Mouse (Mus musculus): Measurements from ENCODE around the gene Gm45062.
A peak's percentile ranks its signal among the peaks of the same experiment; 100 is the strongest.

Gene Gm45062

GRCm38 (mm10) chr6:8259004-8259666 is at the start of gene Gm45062, which contains the start of the genes Rpa3 and Umad1:
Gene Gm45062, plus strand, starts transcription at chr6:8259450.
Gene Rpa3, minus strand, starts transcription at chr6:8259173.
Gene Umad1, plus strand, starts transcription at chr6:8259288.
- peak; percentile 76 for DNase-seq (ENCODE audit: extremely low read depth, low read depth, low spot score)

- no peak for DNase-seq (ENCODE audit: extremely low read depth, low read depth, low spot score)
Measured at GRCm38 (mm10) chr6:8209866-8210186, 49.4 kb upstream of the Gm45062 start.

DNA sequence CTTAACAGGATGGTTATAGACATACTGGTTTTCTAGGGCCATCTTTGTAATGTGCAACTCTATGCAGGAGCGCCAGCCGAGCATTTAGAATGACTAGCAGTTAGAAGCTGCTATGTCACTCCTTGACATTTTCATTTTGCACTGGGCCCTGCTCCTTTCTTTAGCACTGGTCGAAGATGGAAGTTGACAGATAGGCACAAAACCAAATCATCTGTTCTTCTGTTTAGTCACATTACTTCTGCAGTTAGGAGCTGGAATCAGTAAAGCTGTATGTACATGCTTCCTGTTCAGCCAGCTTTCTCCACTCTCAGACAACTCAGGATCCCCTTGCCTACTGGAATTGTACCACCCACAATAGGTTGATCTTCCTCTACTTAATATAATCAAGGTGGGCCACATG is 48.6 kb upstream of the Gm45062 start:
- DNase-seq (ENCODE audit: extremely low read depth, low read depth, low spot score): no peak

GRCm38 (mm10) chr6:8227035-8227434 is 32.2 kb upstream of the Gm45062 start:
- no peak for DNase-seq (ENCODE audit: extremely low read depth, low read depth, low spot score)

DNA sequence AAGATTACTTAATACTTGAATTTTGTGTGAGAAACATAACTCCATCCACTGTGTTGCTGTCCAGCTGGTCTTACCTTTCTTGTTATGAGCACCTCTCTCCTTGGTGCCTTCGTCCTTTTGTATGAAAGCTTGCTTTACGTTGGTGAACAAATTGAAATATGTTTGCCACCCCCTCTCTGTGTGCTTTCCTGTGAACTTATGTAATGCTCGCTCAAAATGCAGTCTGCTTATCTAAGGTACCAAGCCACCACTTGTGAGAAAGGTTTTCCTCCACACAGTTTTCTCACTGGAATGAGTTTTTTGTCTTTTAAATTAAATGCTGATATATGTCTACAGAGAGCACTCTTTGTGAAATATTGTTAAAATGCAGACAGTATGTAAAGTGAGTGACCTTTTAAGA is 30.7 kb upstream of the Gm45062 start:
- DNase-seq (ENCODE audit: extremely low read depth, low read depth, low spot score): no peak

- no peak for DNase-seq (ENCODE audit: extremely low read depth, low read depth, low spot score)
Measured at GRCm38 (mm10) chr6:8258316-8258715, 934 bp upstream of the Gm45062 start.

GRCm38 (mm10) chr6:8259667-8260044 is 406 bp downstream of the Gm45062 start:
- no peak for DNase-seq (ENCODE audit: extremely low read depth, low read depth, low spot score)

- DNase-seq (ENCODE audit: extremely low read depth, low read depth, low spot score): no peak
Measured at GRCm38 (mm10) chr6:8271047-8271446, 11.8 kb downstream of the Gm45062 start.

DNA sequence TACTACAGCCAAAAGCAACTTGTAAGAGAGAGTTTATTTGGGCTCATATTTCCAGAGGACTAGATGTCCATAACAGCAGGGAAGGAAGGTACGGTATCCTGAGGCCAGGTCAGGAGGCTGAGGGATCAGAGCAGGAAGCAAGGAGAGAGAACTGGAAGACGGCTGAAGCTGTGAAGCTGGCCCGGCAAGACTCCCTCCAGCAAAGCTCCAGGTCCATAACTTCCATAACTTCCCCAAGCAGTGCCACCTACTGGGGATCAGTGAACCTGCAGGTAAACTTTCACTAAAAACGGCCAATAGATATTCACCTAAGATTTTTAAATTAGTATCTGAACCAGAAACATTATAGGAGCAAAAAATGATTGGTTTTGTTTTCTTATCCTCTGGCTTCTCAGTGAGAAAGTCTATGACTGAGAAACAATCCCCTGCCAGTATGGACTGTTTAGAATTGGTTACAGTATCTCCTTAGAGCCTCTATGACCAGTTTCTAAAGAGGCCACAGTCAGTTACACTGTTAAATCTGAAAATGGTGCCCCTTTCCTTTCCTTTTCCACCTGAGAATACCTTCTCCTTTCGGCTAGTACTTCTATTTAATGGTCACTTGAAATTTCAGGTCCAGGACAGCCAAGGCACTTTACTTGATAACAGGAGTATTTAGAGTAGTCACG is 15.3 kb downstream of the Gm45062 start:
- DNase-seq (ENCODE audit: extremely low read depth, low read depth, low spot score): no peak

- DNase-seq (ENCODE audit: extremely low read depth, low read depth, low spot score): no peak
Measured at GRCm38 (mm10) chr6:8275098-8275497, 15.8 kb downstream of the Gm45062 start.

GRCm38 (mm10) chr6:8276431-8276830 is 17.2 kb downstream of the Gm45062 start:
- no peak for DNase-seq (ENCODE audit: extremely low read depth, low read depth, low spot score)

DNA sequence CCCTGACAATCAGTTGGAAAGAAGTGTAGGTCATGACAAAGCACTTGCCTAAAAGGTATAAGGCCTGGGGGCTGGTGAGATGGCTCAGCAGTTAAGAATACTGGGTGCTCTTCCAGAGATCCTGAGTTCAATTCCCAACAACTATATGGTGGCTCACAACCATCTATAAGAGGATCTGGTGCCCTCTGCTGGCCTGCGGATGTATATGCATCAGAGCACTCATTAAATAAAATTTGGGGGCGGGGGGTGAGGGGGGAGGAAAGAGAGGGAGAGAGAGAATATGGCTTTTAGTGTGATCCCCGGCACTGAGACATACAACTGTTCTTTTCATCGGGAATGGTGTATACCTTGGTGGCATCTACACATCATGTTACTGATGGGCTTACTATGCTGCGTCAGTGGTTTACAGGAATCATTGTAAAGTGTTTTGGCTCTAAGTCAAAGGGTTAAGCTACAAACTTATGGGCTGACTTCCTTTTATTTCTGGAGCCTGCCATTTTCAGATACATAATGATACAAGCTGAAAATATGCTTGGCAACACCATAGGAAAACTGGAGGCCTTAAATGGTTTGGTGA is 19.3 kb downstream of the Gm45062 start:
- DNase-seq (ENCODE audit: extremely low read depth, low read depth, low spot score): no peak

DNA sequence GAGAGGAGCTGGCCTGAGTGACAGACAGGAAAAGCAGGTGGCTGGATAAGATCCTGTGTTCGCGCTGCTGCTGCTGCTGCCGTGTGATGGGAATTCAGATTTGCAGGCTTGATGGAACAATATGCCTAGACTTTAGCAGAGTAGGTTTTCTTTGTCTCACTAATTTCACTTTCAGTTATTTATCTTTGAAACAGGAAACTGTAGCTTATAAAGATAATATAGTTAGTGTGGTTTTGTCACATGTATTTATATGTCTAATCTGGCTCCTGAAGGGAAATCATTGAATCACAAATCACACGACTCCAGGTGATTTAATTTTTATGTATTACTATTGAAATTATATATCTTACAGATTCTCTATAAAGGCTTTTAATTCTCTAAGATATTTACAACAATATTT is 24.0 kb downstream of the Gm45062 start:
- DNase-seq (ENCODE audit: extremely low read depth, low read depth, low spot score): no peak

- DNase-seq (ENCODE audit: extremely low read depth, low read depth, low spot score): no peak
Measured at GRCm38 (mm10) chr6:8285401-8285960, 26.2 kb downstream of the Gm45062 start.

GRCm38 (mm10) chr6:8286146-8286545 is 26.9 kb downstream of the Gm45062 start:
- DNase-seq (ENCODE audit: extremely low read depth, low read depth, low spot score): no peak

DNA sequence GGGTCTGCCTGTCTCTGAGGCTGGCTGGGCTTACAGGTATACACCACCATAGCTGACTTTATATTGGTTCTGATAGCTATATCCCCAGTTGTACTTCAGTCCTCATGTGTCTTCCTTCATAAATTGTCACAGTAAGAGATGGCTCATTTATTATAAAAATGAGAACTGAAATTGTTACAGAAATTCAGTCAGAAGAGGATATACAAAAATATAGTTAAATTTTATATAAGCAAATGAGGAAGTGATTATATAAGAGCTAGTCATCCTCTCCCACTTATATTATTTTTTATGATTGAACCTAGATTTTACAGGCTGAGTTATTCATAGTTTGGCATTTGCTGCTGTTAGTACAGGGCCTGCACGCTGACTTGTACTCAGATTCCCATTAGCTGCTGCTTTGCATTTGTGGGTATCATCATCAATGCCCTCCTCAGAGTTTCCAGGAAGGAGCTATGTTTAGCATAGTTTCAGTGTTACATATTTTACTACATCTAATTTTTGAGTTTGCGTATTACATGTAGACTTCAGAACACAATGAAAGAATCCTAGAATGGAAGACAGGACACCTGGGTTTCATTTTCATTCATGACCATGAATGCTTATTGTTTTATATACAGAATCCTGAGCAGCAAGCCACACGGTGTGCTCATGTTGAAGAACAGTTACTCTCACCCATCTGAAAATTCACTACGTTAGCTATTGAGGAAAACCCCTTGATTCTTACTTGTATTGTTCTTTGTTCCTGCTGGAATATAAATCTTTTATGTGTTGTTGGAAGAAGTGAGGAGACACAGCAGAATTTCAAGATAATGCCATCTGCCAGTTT is 29.7 kb downstream of the Gm45062 start:
- DNase-seq (ENCODE audit: extremely low read depth, low read depth, low spot score): no peak

DNA sequence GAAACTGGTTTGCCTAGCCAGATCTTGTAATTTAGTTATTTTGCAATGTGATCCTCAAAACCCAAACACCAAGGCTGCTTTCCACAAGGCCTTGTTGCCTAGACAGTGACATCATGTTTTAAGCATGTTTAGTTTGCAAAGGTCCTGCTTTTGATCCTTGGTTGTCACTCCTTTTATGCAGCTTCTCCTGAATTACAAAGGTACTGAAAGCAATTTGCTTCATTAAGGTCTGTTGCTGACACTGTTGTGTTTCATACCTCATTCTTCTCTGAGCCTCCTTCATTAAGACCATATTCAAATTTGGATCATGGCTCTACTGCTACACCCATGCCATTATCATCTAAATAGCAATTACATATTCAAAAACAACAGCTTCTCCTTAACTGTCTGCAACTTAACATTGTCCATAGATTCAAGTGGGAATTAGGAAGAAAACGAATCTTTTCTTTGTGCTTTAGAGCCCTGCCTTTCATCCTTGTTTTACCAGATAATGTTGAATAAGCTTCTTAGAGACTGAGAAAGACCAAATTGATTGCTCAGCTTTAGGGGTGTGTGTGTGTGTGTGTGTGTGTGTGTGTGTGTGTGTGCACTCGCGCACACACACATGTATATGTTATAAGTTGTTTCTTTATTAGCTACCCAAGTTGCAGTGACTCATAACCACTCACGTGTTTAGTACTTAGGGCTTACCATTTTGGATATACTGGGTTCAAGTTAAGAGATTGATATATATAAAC is 35.0 kb downstream of the Gm45062 start:
- DNase-seq (ENCODE audit: extremely low read depth, low read depth, low spot score): no peak

GRCm38 (mm10) chr6:8299066-8299863 is 40.0 kb downstream of the Gm45062 start:
- DNase-seq (ENCODE audit: extremely low read depth, low read depth, low spot score): no peak

DNA sequence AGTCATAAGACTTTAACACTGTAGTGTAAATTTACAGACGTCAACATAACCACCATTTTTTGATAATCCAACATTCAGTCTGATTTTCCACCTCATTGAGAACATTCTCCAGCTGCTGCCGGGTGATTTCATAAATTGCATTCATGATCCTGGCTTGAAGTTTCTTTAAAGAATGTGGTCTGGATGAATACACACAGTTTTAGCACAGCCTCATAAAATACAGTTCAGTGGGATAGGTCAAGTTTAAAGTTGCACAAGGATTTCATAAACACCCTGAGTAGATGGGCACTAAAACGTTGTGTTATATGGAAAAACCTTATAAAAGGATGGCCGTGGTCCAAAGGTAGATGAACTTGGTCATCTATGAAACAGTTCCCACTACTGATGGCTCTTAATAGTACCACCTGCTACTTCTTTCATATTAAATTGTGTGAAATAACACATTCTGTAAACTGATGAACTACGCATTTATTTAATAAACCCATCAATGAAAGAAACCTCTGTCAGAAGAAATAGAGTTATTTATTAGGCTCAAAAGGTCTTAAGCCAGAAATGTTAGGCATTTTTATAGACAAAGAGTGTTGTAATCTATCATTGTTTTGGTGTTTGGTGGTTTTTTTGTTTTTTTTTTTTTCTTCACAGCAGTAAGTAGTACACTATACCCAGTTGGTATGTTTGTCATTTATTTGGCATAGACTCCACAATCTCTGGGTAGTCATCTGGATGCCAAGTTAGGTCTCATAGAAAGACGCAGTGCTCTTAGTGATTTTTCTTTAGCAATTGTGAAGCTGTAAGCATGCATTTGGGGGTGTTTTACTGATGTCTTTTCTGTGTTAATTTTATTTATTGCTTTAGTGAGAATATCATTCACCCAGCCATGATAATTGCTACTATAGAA is 48.9 kb downstream of the Gm45062 start:
- no peak for DNase-seq (ENCODE audit: extremely low read depth, low read depth, low spot score)

Data from fat pad, adult 2 months (tissue).